Mouse (Mus musculus) gastrocnemius, postnatal 4 days (tissue): Measurements from ENCODE around the gene Vmn1r26. TPM values are rescaled to one million over a fixed set of nuclear protein-coding genes. Genes with fewer than 3 reads are reported as not detected.
"Not testable (repeated sequence)": the region's sequence is repeated elsewhere in the genome, so short reads cannot be mapped to it uniquely, and the experiment has no call there.

Experiments used
- DNase-seq, 2 experiments: peaks; one replicate each; pipeline ENCODE4 v3.0.0; 2021 to 2022; ENCODE audit warnings: low spot score in 2 of 2, mixed read lengths in 2 of 2
- long read RNA-seq, 2 experiments: library from polyadenylated mRNA; stranded (forward); transcript quantifications; one replicate each; pipeline ENCODE4 v2.0.0; 2021
- total RNA-seq, 2 experiments: library from RNA; stranded (reverse); gene quantifications; 2 replicates each; pipeline ENCODE4 v1.2.3; 2021

The Vmn1r26 gene
- total RNA-seq, result not detected
- long read RNA-seq, experiment 1, result 0 reads
- long read RNA-seq, experiment 2, result 0 reads

DNA sequence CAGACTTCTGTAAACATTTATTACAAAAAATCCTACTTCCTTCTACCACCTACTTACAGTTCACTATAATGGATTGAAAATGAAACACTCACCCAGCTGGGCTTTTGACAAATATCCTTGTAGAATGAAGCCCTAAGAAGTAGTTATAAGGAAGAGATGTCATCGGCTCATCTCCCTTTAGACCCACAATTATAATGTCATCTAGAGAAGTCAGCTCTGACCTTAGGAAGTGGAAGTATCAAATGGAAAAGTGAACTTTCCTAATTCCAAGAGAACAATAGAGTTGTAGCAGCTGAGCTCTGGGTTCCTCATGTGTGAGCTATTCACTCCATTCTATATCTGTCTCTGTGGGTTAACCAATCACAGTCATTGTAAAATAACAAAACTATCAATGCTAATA is at the start of gene Vmn1r26:
TSS of gene Vmn1r26 (minus strand) at position 101 of the 400 bp plus-strand sequence.
- DNase-seq, result no peak

DNA sequence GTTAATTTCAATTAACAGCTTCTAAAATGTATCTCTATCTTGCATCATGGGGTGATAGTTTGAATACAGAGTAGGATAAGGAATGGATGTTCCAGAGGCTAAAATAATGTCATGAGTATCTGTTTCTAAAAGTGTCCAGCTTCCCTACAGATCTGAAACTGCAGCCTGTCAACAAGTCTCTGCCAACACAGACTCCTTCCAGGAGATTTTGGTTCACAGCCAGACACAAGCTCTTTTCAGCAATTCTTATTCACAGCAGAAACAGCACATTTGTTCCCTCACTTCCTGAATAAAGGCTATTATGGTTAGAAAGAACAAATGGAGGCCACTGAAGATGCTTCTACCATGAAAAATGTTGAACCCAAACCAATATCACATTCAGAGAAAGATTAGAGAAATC is 29.1 kb upstream of the Vmn1r26 start:
- DNase-seq, result no peak

DNA sequence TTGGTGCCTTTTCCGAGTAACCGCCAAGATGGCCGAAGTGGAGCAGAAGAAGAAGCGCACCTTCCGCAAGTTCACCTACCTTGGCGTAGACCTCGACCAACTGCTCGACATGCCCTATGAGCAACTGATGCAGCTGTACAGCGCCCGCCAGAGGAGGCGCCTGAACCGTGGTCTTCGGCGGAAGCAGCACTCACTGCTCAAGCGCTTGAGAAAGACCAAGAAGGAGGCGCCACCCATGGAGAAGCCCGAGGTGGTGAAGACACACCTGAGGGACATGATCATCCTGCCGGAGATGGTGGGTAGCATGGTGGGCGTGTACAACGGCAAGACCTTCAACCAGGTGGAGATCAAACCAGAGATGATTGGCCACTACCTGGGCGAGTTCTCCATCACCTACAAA is 2.5 kb upstream of the Vmn1r26 start:
- not testable (repeated sequence) for DNase-seq

DNA sequence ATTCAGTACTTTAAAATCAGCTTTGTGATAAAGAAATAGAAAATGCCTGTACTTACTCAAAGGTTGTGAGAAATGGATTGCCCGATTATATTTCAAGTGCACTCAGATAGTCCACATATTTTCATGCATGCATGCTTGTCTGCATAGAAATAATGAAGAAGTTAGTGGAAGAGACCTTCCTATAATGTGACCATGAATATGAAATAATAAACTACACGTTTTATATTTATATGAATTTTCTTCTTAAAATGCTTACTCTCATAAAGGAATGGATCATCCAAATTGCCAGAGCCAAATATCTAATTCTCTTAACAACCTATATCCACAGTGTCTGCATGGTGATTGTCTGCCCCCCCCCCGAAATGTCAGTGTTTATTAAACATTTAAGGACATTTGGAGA is 34.2 kb downstream of the Vmn1r26 start, which contains the start of gene Vmn1r25:
TSS of gene Vmn1r25 (minus strand) at position 101 of the 400 bp plus-strand sequence.
- no peak for DNase-seq

DNA sequence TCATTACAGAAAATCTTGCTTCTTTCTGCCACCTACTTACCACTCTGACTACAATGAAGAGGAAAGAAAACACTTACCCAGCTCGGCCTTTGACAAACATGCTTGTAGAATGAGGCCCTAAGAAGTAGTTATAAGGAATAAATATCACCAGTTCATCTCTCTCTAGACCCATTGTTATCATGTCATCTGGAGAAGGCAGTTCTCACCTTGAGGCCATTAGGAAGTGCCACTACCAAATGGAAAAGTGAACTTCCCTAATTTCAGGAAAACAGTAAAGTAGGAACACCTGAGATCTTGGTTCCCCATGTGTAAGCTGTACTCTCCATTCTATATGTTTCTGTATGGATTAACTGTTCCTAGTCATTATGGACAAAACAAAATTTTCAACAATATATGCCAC is 53.6 kb downstream of the Vmn1r26 start, which contains the start of gene Vmn1r24:
TSS of gene Vmn1r24 (minus strand) at position 101 of the 400 bp plus-strand sequence.
- DNase-seq, result not testable (repeated sequence)

Other genes with a start within 250 kb of the Vmn1r26 start
- 10 to 100 TPM; 15.4 to 16.2 TPM for gene Vopp1, start 190.0 kb downstream of the Vmn1r26 start, total RNA-seq
- not detected for gene Vmn1r21, start 164.8 kb downstream of the Vmn1r26 start, total RNA-seq
- not detected for gene Vmn1r22, start 107.1 kb downstream of the Vmn1r26 start, total RNA-seq
- not detected for gene Vmn1r23, start 88.3 kb downstream of the Vmn1r26 start, total RNA-seq
- gene Vmn1r24, start 53.7 kb downstream of the Vmn1r26 start, total RNA-seq, result not detected
- not detected for gene Vmn1r25, start 34.3 kb downstream of the Vmn1r26 start, total RNA-seq
- not detected for gene Vmn1r27, start 203.7 kb upstream of the Vmn1r26 start, total RNA-seq
- not detected for gene Vmn1r28, start 246.9 kb upstream of the Vmn1r26 start, total RNA-seq